Mouse (Mus musculus) monocyte, adult 5-6 weeks (primary cell): Measurements from ENCODE around the gene Stim1. TPM values are rescaled to one million over a fixed set of nuclear protein-coding genes. Genes with fewer than 3 reads are reported as not detected.

ENCODE experiments used
- ATAC-seq: fragments of 153-309, 156-312 bp; replicated peaks from 2 replicates; pipeline ENCODE4 v1.8.0; 2017; ENCODE audit warnings: mild to moderate bottlenecking; ENCODE audit not compliant: low TSS enrichment, insufficient number of reproducible peaks, severe bottlenecking, poor library complexity, low FRiP score
- total RNA-seq: library from RNA; stranded (forward); fragments of 200-1000, 200-491, 200-594 nt; gene quantifications from 3 replicates; pipeline ENCODE4 v1.2.3, GENCODE M21; 2017

Stim1 gene
- 46.8 to 79.7 TPM (median 51.0 TPM) in 3 replicates for total RNA-seq

DNA sequence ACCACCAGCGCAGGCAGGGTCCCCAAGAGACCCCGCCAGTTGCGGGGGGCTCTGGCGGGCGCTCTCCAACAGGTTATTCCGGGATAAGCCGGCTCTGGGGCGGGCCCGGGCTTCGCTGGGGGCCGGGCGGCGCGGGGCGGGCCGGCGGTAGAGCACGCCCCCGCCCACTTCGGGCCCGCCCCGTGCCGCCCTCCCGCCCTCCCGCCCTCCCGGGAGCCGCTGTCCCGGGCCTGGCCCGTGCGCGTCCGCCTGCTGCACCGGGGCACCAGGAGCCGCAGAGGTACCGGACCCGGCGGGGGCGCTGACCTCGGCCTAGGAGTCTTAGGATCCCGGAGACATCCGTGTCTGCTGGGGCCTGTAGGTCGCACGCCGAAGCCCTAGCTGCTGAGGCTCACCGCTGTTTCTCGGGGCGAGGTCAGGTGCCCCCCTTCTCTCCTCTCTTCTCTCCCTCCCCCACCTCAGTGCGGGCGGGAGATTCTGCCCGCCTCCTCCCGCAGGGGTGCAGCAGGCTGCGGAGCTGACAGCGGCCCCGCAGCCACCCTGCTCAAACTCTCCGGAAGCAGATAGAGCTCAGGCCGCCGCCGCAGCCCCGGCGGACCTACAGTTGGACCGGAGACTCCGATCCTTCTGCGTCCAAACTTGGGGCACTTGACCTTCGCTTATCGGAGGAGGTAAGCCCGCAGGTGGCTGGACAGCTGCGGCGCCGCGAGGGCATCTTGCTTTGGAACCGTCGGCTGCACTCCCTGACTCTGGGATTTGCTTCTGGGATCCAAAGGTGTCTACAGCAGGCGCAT is at the start of gene Stim1:
Stim1 (plus strand) TSS at position 206 of the 794 bp plus-strand sequence.
- peak; percentile 9; the same call in 1 of the 2 replicates for ATAC-seq

DNA sequence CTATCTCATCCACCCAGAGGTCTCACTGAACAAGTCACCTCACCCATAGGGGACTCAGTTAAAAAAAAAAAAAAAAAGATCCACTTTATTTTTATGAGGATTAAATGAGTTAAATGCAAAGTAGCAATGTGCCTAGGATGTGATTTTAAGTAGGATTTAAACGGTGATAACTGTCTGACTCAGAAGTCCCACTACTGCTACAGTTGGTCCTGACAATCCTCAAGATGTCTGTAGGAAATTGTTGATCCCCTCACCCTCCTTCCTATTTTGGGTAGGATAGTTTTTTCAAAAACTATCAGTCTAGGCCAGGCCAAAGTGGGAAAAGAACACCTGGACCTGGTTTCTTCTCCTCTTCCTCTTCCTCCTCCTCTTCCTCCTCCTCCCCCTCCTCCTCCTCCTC is 45.7 kb upstream of the Stim1 start:
- ATAC-seq, result no peak

DNA sequence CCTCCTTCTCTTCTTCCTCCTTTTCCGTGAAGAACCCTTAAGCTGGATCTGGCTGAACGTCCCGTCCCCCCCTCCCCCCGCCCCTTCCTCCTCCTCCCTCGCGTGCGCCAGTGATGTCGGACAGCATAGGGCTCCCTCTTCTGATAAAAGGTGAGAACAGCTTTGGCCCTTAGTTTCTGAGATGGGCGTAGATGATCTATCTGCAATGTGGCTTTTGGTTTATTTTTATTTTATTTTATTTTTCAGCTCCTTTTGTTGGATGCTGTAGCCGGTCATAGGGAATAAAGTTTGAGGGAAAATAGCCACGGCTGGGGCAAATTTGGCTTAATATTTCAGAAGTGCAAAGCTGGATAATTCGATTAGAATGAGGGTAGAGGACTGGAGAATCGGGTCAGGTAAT is 45.3 kb upstream of the Stim1 start:
- ATAC-seq, result peak; percentile 77

DNA sequence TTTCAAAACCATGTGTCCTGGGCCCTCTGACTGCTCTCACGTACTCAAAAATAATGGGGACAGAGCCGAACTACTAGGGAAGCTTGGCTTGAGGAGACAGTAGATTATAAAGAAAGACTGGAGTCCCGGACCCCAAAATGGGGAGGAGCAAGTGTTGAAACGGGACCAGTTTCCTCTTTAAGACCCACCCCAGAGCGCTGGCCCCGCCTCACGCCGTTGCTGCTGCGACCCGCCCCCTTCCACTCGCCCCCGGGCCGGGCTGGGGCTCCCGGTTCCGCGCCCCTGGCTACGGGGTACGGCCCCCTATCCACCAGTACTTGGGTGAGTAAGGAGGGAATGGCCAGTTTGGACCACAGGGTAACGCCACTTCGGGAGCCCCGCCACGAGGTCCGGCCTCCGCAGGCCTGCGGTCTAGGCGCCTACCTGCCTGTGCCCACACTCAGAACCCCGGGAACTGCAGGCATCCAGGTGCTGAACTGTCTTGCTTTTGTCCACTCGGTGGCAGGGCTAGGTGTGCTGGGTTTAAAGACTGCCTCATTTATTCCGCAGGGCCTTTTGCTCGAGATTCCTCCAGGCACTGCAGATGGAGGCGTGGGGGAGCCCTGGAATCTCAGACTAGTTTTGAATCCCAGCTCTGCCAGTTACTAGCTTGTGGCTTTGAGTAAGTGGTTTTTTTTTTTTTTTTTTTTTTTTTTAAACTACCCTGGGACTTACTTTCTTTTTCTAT is 44.6 kb upstream of the Stim1 start:
- ATAC-seq, result peak; percentile 43

DNA sequence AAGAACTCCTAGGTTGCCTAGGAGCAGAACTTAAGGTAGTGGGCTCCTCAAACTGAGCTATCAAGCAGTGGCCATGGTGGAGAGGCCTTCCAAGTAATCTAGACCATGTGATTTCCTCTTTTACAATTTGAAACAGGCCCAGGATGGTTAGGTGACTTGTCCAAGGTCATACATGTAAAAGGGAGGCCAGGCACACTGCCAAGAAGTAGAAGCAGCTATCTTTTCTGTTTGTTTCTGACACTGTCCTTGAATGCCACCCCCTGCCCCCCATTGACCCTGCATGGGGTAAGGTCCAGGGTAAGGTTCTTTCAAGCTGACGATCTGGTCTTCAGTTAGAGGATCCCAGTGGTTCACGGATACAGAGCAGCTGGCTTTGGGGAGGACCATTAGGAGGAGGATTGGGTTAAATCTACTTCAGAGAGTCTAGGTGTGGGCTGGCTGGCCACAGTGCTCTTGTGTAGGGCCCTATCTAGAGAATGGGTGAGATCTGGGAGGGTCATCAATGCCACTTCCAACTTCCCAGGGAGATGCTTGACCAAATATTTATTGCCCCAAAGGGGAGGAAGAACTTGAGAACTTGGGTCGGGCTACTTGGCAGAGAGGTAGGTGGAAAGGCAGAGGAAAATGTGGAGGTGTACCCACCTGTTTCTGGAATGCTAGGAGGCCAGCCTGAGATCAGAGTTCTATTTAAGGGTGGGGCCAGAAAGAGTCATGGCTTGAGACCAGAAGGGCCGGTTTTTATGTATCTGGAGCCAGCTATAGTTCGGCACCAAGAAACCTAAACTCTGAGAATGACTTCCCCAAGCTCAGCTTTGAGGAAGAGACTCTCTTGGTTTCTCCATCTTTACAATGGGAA is 43.5 kb upstream of the Stim1 start:
- ATAC-seq, result no peak

DNA sequence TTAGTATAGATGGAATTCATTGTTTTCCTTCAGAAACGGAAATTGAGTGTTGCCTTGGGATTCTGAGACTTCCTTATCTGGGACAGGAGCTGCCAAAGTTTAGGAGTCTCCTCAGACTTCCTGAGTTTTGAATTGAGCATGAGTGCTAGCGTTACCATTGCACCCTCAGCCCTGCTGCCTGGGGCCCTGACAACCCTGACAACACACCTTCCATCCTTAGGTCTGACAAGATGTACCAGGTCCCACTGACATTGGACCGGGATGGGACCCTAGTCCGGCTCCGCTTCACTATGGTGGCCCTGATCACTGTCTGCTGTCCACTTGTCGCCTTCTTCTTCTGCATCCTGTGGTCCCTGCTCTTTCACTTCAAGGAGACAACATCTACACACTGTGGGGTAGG is 41.6 kb upstream of the Stim1 start:
- no peak for ATAC-seq

DNA sequence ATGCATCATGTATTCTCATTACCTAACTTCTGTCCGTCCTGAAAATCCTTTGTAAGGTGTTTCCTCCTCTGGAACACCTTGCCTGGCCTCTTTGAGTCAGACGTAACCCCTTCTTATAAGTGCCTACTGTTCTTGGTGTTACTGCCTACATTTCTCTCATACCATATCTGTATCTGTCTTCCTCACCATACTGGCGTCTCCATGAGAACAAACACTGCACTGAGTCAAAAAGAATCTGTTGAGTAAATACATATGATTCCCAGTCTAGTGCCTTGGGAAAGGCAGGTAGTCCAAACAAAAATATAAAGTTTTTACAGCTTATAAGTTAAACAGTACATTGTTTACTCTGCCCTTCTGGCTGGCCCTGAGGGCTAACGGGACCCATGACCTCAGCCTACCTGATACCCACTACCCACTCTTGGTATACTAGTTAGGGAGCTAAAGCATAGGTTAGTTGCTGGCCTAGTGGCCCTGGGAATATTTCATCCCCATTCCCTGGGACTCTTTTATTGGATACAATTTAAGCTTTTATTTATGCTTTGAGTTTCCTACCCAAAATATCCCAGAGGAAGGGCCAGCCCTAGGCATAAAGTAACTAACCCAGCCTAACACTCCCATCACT is 39.4 kb upstream of the Stim1 start:
- ATAC-seq, result no peak

DNA sequence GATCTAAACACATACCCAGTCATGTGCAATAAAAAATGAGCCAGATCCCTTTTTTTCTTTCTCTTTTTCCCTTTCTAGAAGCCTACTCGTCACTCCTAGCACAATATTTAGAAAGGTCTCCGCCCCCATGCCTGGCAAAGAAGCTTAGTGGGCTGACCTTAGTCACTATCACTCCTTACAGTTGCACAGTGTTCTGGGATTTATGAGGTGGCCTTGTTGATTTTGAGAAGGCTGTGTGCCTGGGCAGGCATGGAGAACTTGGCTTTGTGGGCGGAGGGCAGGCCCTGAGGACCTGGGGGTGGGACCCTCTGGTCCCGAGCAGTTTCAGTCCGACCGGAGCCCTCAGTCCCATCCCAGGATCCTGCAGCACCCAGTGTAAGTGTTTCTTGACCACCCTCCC is 37.8 kb upstream of the Stim1 start:
- ATAC-seq, result no peak

DNA sequence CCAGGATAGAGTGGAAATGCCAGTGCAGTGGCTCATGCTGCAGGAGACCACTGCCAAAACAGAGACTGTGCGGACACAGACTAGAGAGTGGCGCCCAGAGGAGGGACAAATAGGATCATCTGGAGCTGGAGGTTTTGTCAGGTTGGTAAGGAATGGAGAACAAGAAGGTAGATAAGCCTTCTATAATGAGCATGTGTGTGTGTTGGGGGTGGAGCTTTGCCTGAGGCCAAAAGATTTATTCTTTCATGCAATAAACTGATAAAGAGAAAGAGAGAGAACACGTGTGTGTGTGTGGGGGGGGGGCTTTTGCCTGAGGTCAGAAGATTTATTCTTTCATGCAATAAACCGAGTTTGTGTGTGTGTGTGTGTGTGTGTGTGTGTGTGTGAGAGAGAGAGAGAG is 34.5 kb upstream of the Stim1 start:
- no peak for ATAC-seq

DNA sequence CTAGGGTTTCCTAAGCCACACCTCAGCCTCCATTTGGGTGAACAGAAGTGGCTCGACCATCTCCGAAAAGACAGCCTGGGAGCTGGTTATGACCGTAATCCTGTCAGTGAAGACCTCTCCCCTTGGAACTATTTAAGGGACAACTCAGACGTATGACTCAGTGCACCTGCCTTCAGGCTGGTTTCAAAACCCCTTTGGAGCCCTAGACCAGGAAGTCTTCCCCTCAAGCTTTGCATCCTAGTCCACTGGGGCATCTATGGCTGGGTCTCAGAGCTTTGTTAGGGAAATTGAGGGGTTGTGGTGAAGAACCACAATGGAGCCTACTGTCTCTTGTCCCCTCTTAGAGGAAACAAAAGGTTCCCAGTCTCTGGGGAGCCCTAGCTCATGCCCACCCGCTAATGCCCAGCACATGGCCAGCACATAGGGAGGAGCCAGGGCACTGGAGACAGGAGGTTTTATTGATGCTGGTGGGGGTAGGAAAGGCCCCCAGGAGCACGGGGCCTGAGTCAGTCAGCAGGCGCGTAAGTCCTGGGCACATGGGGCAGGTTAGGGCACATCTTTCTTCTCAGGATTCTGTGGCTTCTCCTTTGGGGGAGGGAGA is 28.8 kb upstream of the Stim1 start:
- ATAC-seq, result no peak

DNA sequence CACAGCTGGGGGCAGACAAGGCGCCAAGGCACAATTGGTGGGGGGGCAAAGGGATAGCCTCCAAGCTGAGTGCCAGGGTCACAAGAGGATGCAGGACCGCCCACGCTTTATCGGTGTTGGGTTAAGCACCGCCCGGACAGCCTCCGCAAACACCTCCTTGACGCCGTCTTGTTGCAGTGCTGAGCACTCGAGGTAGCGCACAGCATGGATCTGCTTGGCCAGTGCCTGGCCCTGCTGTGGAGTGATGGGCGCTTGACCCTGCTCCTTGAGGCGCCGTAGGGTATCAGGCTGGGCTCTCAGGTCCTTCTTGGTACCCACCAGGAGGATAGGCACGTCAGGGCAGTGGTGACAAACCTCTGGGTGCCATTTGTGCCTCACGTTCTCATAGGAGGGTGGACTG is 28.0 kb upstream of the Stim1 start:
- no peak for ATAC-seq

DNA sequence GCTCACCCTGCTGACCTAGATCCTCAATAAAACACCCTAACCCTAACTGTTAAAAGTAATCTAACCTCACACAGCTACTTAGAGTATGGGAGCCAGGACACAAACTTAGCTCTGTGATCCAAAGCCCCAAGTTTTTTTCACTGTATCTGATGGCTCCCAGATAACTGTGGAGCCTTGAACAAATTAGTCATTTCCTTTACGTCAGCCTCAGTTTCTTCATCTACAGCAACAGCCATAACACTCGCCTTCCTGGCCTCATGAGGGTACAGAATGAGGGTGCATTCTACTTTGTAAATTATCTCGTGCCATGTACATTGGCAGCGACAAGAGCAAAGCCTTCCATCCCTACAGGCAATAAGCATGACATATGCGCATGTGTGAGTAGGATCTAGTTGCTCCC is 25.2 kb upstream of the Stim1 start:
- no peak for ATAC-seq

DNA sequence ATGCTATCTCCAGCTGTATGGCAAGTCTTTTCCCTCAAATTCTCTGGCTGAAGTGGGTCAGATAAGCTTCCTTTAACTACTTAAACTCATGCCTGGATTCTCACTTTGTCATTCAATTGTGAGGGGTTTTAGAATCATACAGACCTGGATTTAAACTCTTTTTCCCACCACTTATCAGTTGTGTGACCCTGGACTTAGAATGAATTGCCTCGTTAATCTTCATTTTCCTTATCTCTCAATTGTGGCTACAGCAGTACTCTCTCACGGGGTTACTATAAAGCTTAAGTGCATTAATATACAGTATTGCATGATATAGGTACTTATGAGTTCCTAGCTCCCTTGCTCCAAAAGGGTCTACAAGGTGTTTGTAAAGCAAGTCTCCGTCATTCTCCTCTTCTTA is 24.7 kb upstream of the Stim1 start:
- ATAC-seq, result no peak

DNA sequence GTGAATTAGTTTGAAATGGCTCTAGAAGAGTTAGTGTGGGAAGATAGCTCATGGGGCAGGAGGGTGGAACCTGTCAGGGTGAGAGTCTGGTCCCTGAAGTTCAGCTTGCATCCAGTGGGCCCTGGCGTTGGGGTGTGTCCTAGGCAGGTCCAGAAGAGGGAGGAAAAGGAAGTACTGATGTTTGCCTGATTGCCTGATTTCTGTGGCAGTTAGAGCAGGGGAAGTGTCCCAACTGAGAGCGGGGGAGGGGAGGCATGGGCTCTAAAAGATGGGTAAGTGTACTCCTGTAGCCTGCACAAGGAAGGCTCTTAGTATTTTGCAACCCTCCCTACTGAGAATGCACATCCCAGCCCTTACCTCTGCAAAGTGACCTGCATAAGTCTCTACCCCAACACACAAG is 23.7 kb upstream of the Stim1 start:
- peak; percentile 57 for ATAC-seq

DNA sequence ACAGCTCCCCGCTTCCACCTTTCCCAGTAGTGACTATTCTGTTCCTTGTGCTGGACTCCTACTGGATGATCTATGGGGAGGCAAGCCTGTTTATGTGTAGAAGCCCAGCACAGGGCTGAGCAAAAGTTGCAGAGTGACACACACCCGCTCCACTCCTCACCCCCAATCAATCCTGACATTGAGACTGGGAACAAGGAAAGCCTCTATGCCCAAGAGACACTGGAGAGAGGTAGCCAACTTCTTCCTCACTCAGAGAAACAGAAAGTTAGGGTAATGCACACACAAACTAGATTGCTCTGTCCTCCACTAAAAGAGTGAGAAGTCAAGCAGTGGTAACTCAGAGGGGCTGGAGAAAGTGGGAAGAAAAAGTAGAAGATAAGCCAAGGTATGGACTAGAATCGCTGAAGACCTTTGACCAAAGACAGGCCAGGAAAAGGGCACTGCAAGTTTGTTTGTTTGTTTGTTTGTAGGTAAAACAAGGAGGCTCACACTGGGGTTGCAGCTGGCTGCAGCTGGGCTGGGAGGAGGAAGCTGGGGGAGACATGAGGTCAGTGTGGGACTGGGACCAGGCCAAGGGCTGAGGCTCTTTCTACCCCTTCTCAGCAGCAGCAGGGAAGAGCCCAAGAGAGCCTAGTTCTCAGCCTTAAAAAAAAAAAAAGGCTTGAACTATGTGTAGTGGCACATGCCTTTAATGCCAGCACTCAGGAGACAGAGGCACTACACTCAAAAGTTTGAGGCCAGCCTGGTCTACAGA is 22.6 kb upstream of the Stim1 start:
- no peak for ATAC-seq

DNA sequence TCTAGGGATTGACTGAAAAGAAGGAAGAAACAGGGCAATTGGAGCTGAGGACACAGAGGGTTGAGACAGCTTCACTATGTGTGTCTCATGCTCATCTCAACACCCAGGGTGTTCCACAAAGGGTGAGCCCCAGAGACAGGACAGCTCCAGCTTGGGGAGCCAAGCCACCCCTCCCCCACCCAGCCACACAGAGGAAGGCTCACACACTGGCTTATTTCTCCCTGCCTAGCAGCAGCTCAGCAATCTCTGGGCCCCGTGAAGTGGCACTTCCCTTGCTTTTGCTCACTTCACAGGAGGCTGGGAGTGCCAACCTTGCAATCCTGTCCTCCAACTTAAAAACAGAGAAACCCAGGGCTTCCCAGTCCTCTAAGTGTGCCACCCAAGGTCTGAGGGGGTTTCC is 21.8 kb upstream of the Stim1 start:
- ATAC-seq, result no peak

DNA sequence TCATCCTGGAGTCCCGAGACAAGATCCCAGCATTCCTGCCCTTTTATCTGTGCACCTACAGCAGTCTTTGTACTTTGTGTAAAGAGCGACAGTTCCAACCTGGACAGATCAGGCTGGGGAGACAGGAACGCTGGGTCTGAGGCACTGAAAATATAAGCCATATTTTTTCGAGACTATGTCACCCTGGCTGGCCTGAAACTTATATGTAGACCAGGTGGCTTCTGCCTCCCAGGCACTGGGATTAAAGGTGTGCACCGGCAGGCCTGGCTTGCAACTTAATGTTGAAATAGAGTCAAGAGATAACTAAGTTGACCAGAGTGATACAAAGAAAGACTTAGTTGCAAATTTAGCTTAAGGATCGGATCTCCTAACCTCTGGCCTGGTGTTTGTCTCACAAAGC is 21.3 kb upstream of the Stim1 start:
- ATAC-seq, result no peak
